ENCODE assay signal across 17 mouse cellular contexts in genomic region chr14:74962713-74963401, GRCm38 (mm10). TPM values are rescaled to one million over a fixed set of nuclear protein-coding genes. Genes with fewer than 3 reads are reported as not detected.
DNase-seq lines count a peak whose midpoint lies in the region; ATAC-seq and TF ChIP-seq lines count a peak whose summit lies in the region.
"Had no signal": no experiment of that assay in that cellular context is flagged by ENCODE, and none has a peak within 500 bp of the region (broad histone marks: within the 10 kb centered on the region; RNA-seq: fewer than 3 reads in every experiment).

No protein-coding gene starts in this region.

- peak overlapping the region; percentile 30; the same call in 1 of the 2 replicates for H3K27ac ChIP-seq in kidney, embryonic 16.5 days (ENCODE audit: low read length)
- H3K27ac ChIP-seq in CH12.LX (ENCODE audit: insufficient read depth, low read depth): no peak overlapping the region
- H3K27ac ChIP-seq in intestine, embryonic 16.5 days (ENCODE audit: low read length): no peak overlapping the region
- H3K27ac ChIP-seq in stomach, embryonic 15.5 days: no peak overlapping the region
- H3K27ac ChIP-seq: gastrocnemius, adult 2 months; hindbrain, embryonic 14.5 days; liver, embryonic 13.5 days; midbrain, embryonic 13.5 days; neural tube, embryonic 13.5 days had no signal

- dilution Hi-C loops in CH12.LX (cut with MboI; ENCODE audit: extremely low pct_ligation_motif_present, extremely low pct_unique_long_range_greater_than_20kb, low sequenced_read_pairs): no loop called here

- H3K27me3 ChIP-seq in kidney, embryonic 16.5 days (ENCODE audit: insufficient read depth, low read length): no peaks in the 10 kb centered on the region
- H3K27me3 ChIP-seq in CH12.LX (replicated peaks): no peaks in the 10 kb centered on the region
- no peaks in the 10 kb centered on the region for H3K27me3 ChIP-seq in intestine, embryonic 16.5 days (replicated peaks; ENCODE audit: control insufficient read depth, insufficient read depth, low read length)
- H3K27me3 ChIP-seq in stomach, embryonic 15.5 days (replicated peaks): no peaks in the 10 kb centered on the region
- H3K27me3 ChIP-seq: midbrain, embryonic 13.5 days; neural tube, embryonic 13.5 days had no signal

- no peak overlapping the region for H3K4me2 ChIP-seq in kidney, embryonic 16.5 days (replicated peaks; ENCODE audit: low read depth, low read length)
- H3K4me2 ChIP-seq in CH12.LX (ENCODE audit: insufficient read depth, low read depth, poor library complexity, severe bottlenecking): no peak overlapping the region
- H3K4me2 ChIP-seq in intestine, embryonic 16.5 days (ENCODE audit: low read depth, low read length): no peak overlapping the region
- no peak overlapping the region for H3K4me2 ChIP-seq in stomach, embryonic 15.5 days
- H3K4me2 ChIP-seq: heart, embryonic 12.5 days; hindbrain, embryonic 14.5 days; liver, embryonic 13.5 days; midbrain, embryonic 13.5 days; neural tube, embryonic 13.5 days had no signal

- no peak overlapping the region for H3K4me3 ChIP-seq in kidney, embryonic 16.5 days (ENCODE audit: low read length)
- H3K4me3 ChIP-seq in CH12.LX (replicated peaks in 1 of 3; ENCODE audit: low read depth in 2 of 3, low read length in 2 of 3, poor library complexity in 1 of 3): no peak overlapping the region
- H3K4me3 ChIP-seq in intestine, embryonic 16.5 days (ENCODE audit: low read length): no peak overlapping the region
- H3K4me3 ChIP-seq in stomach, embryonic 15.5 days (replicated peaks): no peak overlapping the region
- H3K4me3 ChIP-seq: gastrocnemius, adult 2 months; heart, embryonic 12.5 days; liver, embryonic 13.5 days; midbrain, embryonic 13.5 days; neural tube, embryonic 13.5 days had no signal

- TF ChIP-seq POLR2A in CH12.LX (IDR thresholded peaks at IDR 0.05; ENCODE audit: low read depth, low read length): no peak

- no peak for TF ChIP-seq RAD21 in CH12.LX (IDR thresholded peaks at IDR 0.05; ENCODE audit: low read depth, low read length)

- 82% methylated on average over 8 of the region's 8 CpGs for WGBS in kidney, embryonic 16.5 days
- WGBS in intestine, embryonic 16.5 days: 66% methylated on average over 8 of the region's 8 CpGs
- WGBS in stomach, embryonic 15.5 days: 70% methylated on average over 8 of the region's 8 CpGs

- H3K9ac ChIP-seq in kidney, embryonic 16.5 days (replicated peaks; ENCODE audit: low read length): no peak overlapping the region
- H3K9ac ChIP-seq in CH12.LX (ENCODE audit: insufficient read depth, low read depth): no peak overlapping the region
- no peak overlapping the region for H3K9ac ChIP-seq in intestine, embryonic 16.5 days (ENCODE audit: low read depth, low read length)
- no peak overlapping the region for H3K9ac ChIP-seq in stomach, embryonic 15.5 days
- H3K9ac ChIP-seq: heart, embryonic 12.5 days; hindbrain, embryonic 14.5 days; liver, embryonic 13.5 days; midbrain, embryonic 13.5 days; neural tube, embryonic 13.5 days had no signal

- no peak for TF ChIP-seq EP300 in CH12.LX (IDR thresholded peaks at IDR 0.05; ENCODE audit: low read length)

- ATAC-seq in kidney, embryonic 16.5 days (ENCODE audit: low FRiP score, low TSS enrichment): no peak
- ATAC-seq in intestine, embryonic 16.5 days: peak; percentile 77
- peak; percentile 56; the same call in 1 of the 2 replicates for ATAC-seq in stomach, embryonic 15.5 days (ENCODE audit: insufficient read depth, low FRiP score, low read depth)
- ATAC-seq: lung, postnatal 0 days; midbrain, embryonic 13.5 days had no signal

- H3K4me1 ChIP-seq in kidney, embryonic 16.5 days (ENCODE audit: insufficient read depth, low read length): no peaks in the 10 kb centered on the region
- peaks cover 0 to 13% of the 10 kb centered on the region in 2 experiments; a peak in 2 of 4 replicates for H3K4me1 ChIP-seq in CH12.LX (ENCODE audit: control insufficient read depth in 1 of 2, insufficient read depth in 2 of 2)
- H3K4me1 ChIP-seq in intestine, embryonic 16.5 days (ENCODE audit: control insufficient read depth, insufficient read depth, low read length): no peaks in the 10 kb centered on the region
- no peaks in the 10 kb centered on the region for H3K4me1 ChIP-seq in stomach, embryonic 15.5 days
- H3K4me1 ChIP-seq: heart, embryonic 12.5 days; midbrain, embryonic 13.5 days; neural tube, embryonic 13.5 days had no signal

- intact Hi-C loops in left cerebral cortex, postnatal 10 days (cut with DNase I): no loop called here

- in situ Hi-C loops in CH12.LX (cut with MboI; ENCODE audit: low pct_ligation_motif_present, low pct_unique_long_range_greater_than_20kb, low sequenced_read_pairs): no loop called here

- no peak for DNase-seq in kidney, postnatal 10 days
- DNase-seq in CH12.LX (ENCODE audit: extremely low read depth): no peak
- DNase-seq in left cerebral cortex, postnatal 10 days (ENCODE audit: extremely low spot score in 1 of 2, low spot score in 2 of 2): no peak
- DNase-seq in layer of hippocampus, postnatal 10 days (ENCODE audit: low spot score in 2 of 2): no peak
- DNase-seq: cerebellum, adult 18-20 months; cerebellum, postnatal 25 days; gastrocnemius, adult 2 months; liver, embryonic 13.5 days; thymus, adult 18-20 months had no signal

- peaks cover 4% of the 10 kb centered on the region; the same call in 1 of the 2 replicates for H3K9me3 ChIP-seq in kidney, embryonic 16.5 days (ENCODE audit: low read length)
- H3K9me3 ChIP-seq in CH12.LX (replicated peaks; ENCODE audit: low read length): peaks cover 9% of the 10 kb centered on the region
- no peaks in the 10 kb centered on the region for H3K9me3 ChIP-seq in intestine, embryonic 16.5 days (ENCODE audit: control insufficient read depth, low read length)
- no peaks in the 10 kb centered on the region for H3K9me3 ChIP-seq in stomach, embryonic 15.5 days
- H3K9me3 ChIP-seq: liver, embryonic 13.5 days; midbrain, embryonic 13.5 days; neural tube, embryonic 13.5 days had no signal

- no peak for TF ChIP-seq CTCF in CH12.LX (conservative IDR thresholded peaks at IDR 0.05 in 1 of 2, IDR thresholded peaks at IDR 0.05 in 1 of 2; ENCODE audit: low read depth in 2 of 2, low read length in 2 of 2)

- no peaks in the 10 kb centered on the region for H3K79me2 ChIP-seq in CH12.LX (replicated peaks; ENCODE audit: control insufficient read depth, extremely low read depth, insufficient read depth, poor library complexity, severe bottlenecking)

- no peaks in the 10 kb centered on the region for H3K36me3 ChIP-seq in kidney, embryonic 16.5 days (ENCODE audit: insufficient read depth, low read length)
- no peaks in the 10 kb centered on the region for H3K36me3 ChIP-seq in CH12.LX (replicated peaks in 1 of 2; ENCODE audit: control insufficient read depth in 1 of 2, insufficient read depth in 1 of 2, low read length in 1 of 2)
- no peaks in the 10 kb centered on the region for H3K36me3 ChIP-seq in intestine, embryonic 16.5 days (ENCODE audit: control insufficient read depth, insufficient read depth, low read length)
- H3K36me3 ChIP-seq in stomach, embryonic 15.5 days: no peaks in the 10 kb centered on the region
- H3K36me3 ChIP-seq: heart, embryonic 12.5 days; liver, embryonic 13.5 days; midbrain, embryonic 13.5 days; neural tube, embryonic 13.5 days had no signal

TF ChIP-seq in CH12.LX, 34 proteins besides CTCF, POLR2A, EP300 and RAD21:
- TF ChIP-seq MAFK (IDR thresholded peaks at IDR 0.05; ENCODE audit: insufficient replicate concordance, low read length) (peak; percentile 57; the same call in 1 of the 2 replicates), MAZ (IDR thresholded peaks at IDR 0.05; ENCODE audit: low read depth, low read length) (no peak)
TF ChIP-seq in CH12.LX: peak in this region for 1.

RNA-seq across cellular contexts. Expression of gene Lrch1, which starts 15.2 kb away (rescaled TPM):
- polyA plus RNA-seq in kidney, embryonic 16.5 days (2015; fragmentation: Nextera tagmentation; extraction: Ambion mirVana): 18.3 and 24.5 TPM in 2 replicates
- total RNA-seq in CH12.LX (2012; rRNA removed) (10.3 TPM in 2 replicates), CH12.LX (2014; rRNA removed) (12.8 and 14.1 TPM in 2 replicates)
- 21.6 and 23.3 TPM in 2 replicates for polyA plus RNA-seq in CH12.LX (2012; ENCODE audit: insufficient read length, low read depth)
- polyA plus RNA-seq in intestine, embryonic 16.5 days (2015; fragmentation: Nextera tagmentation; extraction: Ambion mirVana): 9.8 and 9.9 TPM in 2 replicates
- polyA plus RNA-seq in stomach, embryonic 15.5 days (2015; fragmentation: Nextera tagmentation; extraction: Ambion mirVana): 12.4 and 13.9 TPM in 2 replicates
- total RNA-seq in left cerebral cortex, postnatal 10 days (2021): 10 to 100 TPM; 28.6 to 52.3 TPM
- 10 to 100 TPM; 33.8 to 35.5 TPM for total RNA-seq in layer of hippocampus, postnatal 10 days (2021)

RNA-seq across cellular contexts. Expression of gene Rubcnl, which starts 53.0 kb away (rescaled TPM):
- 0.34 and 0.58 TPM in 2 replicates for polyA plus RNA-seq in kidney, embryonic 16.5 days (2015; fragmentation: Nextera tagmentation; extraction: Ambion mirVana)
- total RNA-seq in CH12.LX (2012; rRNA removed): 23.5 and 24.9 TPM in 2 replicates
- total RNA-seq in CH12.LX (2014; rRNA removed): 24.6 and 24.7 TPM in 2 replicates
- polyA plus RNA-seq in CH12.LX (2012; ENCODE audit: insufficient read length, low read depth): 21.8 and 27.2 TPM in 2 replicates
- 0.45 and 0.58 TPM in 2 replicates for polyA plus RNA-seq in intestine, embryonic 16.5 days (2015; fragmentation: Nextera tagmentation; extraction: Ambion mirVana)
- polyA plus RNA-seq in stomach, embryonic 15.5 days (2015; fragmentation: Nextera tagmentation; extraction: Ambion mirVana): 0.54 and 0.86 TPM in 2 replicates
- total RNA-seq in left cerebral cortex, postnatal 10 days (2021): 1 to 10 TPM in 1 of 2 experiments, under 1 TPM in 1; 0.77 to 1.2 TPM
- 1 to 10 TPM; 1.0 to 1.1 TPM for total RNA-seq in layer of hippocampus, postnatal 10 days (2021)

Comparison
In these comparisons a context has a peak if more than half of its experiments do, and no peak if none do; other contexts are left out.
1. RNA of gene Rubcnl, which starts 53.0 kb away (polyA plus RNA-seq): 21.8 to 27.2 TPM in CH12.LX; 0.54 to 0.86 TPM in stomach, embryonic 15.5 days, 0.45 to 0.58 TPM in intestine, embryonic 16.5 days and 0.34 to 0.58 TPM in kidney, embryonic 16.5 days; every median in the first group is over 10 times any median in the second.